Mouse (Mus musculus) heart, adult 2 months (tissue): ENCODE data around the gene Large1.

Experiments
- CTCF ChIP-seq: fragments of 200-600 bp; IDR thresholded peaks from 2 replicates; pipeline ENCODE4 v1.8.1; 2022; ENCODE audit warnings: antibody characterized with exemption, mild to moderate bottlenecking, moderate library complexity
- EP300 ChIP-seq: fragments of 200-500 bp; IDR thresholded peaks from 2 replicates; pipeline ENCODE4 v1.6.1; 2011; ENCODE audit warnings: low read depth, low read length, control low read depth; ENCODE audit not compliant: insufficient read depth
- POLR2A ChIP-seq: fragments of 200-500 bp; IDR thresholded peaks from 2 replicates; pipeline ENCODE4 v1.6.1; 2011; ENCODE audit warnings: mild to moderate bottlenecking, low read depth, low read length, control low read depth; ENCODE audit not compliant: insufficient read depth

- TF ChIP-seq CTCF (no peak), POLR2A (no peak), EP300 (no peak)
Observed at GRCm38 (mm10) chr8:73096952-73097351, 256.4 kb downstream of the Large1 start.
